Mouse (Mus musculus) MEL (cell line): ENCODE measurements around the gene Cntd1. TPM values are rescaled to one million over a fixed set of nuclear protein-coding genes. Genes with fewer than 3 reads are reported as not detected.

ENCODE experiments used
- DNase-seq: peaks from one replicate; pipeline ENCODE4 v3.0.0; 2011; ENCODE audit warnings: low read depth, low spot score
- H3K27ac ChIP-seq: 2 replicates; pipeline ENCODE4 v1.5.1; 2012; ENCODE audit warnings: low read depth, mild to moderate bottlenecking, control low read depth, low read length, moderate library complexity; ENCODE audit not compliant: control insufficient read depth
- H3K27me3 ChIP-seq, 2 experiments: fragments of 150-350 bp in 1 of 2; sonication (generic) in 1 of 2; 2 replicates each; pipeline ENCODE4 v1.6.1; 2012; ENCODE audit warnings: low read length in 2 of 2, mild to moderate bottlenecking in 2 of 2, improper control_type of control experiment in 1 of 2, moderate library complexity in 1 of 2; ENCODE audit not compliant: insufficient read depth in 2 of 2, control insufficient read depth in 1 of 2
- H3K36me3 ChIP-seq, 2 experiments: 2 replicates each; pipeline ENCODE4 v1.6.1; 2012 to 2014; ENCODE audit warnings: low read length in 2 of 2, improper control_type of control experiment in 1 of 2, inconsistent platforms in 1 of 2, mild to moderate bottlenecking in 1 of 2; ENCODE audit not compliant: insufficient read depth in 2 of 2, control insufficient read depth in 1 of 2
- H3K4me1 ChIP-seq, 2 experiments: fragments of 150-350 bp in 1 of 2; sonication (generic) in 1 of 2; 2 replicates each; pipeline ENCODE4 v1.6.1; 2012; ENCODE audit warnings: low read length in 2 of 2, improper control_type of control experiment in 1 of 2, mild to moderate bottlenecking in 1 of 2; ENCODE audit not compliant: insufficient read depth in 2 of 2, control insufficient read depth in 1 of 2
- H3K4me3 ChIP-seq, 2 experiments: fragments of 150-350 bp in 1 of 2; sonication (generic) in 1 of 2; 2 replicates each; pipeline ENCODE4 v1.5.1; 2012; ENCODE audit warnings: low read depth in 2 of 2, low read length in 2 of 2, mild to moderate bottlenecking in 2 of 2, moderate library complexity in 2 of 2, control low read depth in 1 of 2, improper control_type of control experiment in 1 of 2; ENCODE audit not compliant: control insufficient read depth in 1 of 2, insufficient read depth in 1 of 2
- H3K79me2 ChIP-seq: 2 replicates; pipeline ENCODE4 v1.6.1; 2012; ENCODE audit warnings: mild to moderate bottlenecking, low read length, moderate library complexity; ENCODE audit not compliant: control insufficient read depth, poor library complexity, insufficient read depth
- H3K9ac ChIP-seq: 2 replicates; pipeline ENCODE4 v1.6.1; 2012; ENCODE audit warnings: low read depth, mild to moderate bottlenecking, control low read depth, low read length, moderate library complexity; ENCODE audit not compliant: control insufficient read depth, poor library complexity, severe bottlenecking
- H3K9me3 ChIP-seq: fragments of 150-350 bp; sonication (generic); replicated peaks from 2 replicates; pipeline ENCODE4 v1.6.1; 2012; ENCODE audit warnings: mild to moderate bottlenecking, low read length, improper control_type of control experiment, moderate library complexity; ENCODE audit not compliant: insufficient read depth
- CHD2 ChIP-seq: IDR thresholded peaks from 2 replicates; pipeline ENCODE4 v1.6.1; 2011; ENCODE audit warnings: low read length, improper control_type of control experiment
- E2F4 ChIP-seq: IDR thresholded peaks from 2 replicates; pipeline ENCODE4 v1.6.1; 2011; ENCODE audit warnings: low read depth, low read length, improper control_type of control experiment, borderline replicate concordance
- ELF1 ChIP-seq: IDR thresholded peaks from 2 replicates; pipeline ENCODE4 v1.6.1; 2014; ENCODE audit warnings: low read depth, mild to moderate bottlenecking, inconsistent platforms, low read length, improper control_type of control experiment, moderate library complexity
- EP300 ChIP-seq, 2 experiments: IDR thresholded peaks; 2 replicates each; pipeline ENCODE4 v1.6.1; 2011; ENCODE audit warnings: improper control_type of control experiment in 2 of 2, low read length in 2 of 2, low read depth in 1 of 2, mild to moderate bottlenecking in 1 of 2
- ETS1 ChIP-seq: IDR thresholded peaks from 2 replicates; pipeline ENCODE4 v1.6.1; 2012; ENCODE audit warnings: low read depth, mild to moderate bottlenecking, inconsistent platforms, low read length, improper control_type of control experiment, moderate library complexity
- HCFC1 ChIP-seq: IDR thresholded peaks from 2 replicates; pipeline ENCODE4 v1.6.1; 2012; ENCODE audit warnings: low read depth, mild to moderate bottlenecking, inconsistent platforms, low read length, improper control_type of control experiment, moderate library complexity
- JUND ChIP-seq: IDR thresholded peaks from 2 replicates; pipeline ENCODE4 v1.6.1; 2011; ENCODE audit warnings: low read depth, mild to moderate bottlenecking, improper control_type of control experiment, low read length
- KAT2A ChIP-seq: conservative IDR thresholded peaks from 2 replicates; pipeline ENCODE4 v1.6.1; 2012; ENCODE audit warnings: low read depth, low read length, improper control_type of control experiment, inconsistent platforms
- MAFK ChIP-seq: IDR thresholded peaks from 2 replicates; pipeline ENCODE4 v1.6.1; 2011; ENCODE audit warnings: low read depth, mild to moderate bottlenecking, low read length, improper control_type of control experiment, borderline replicate concordance
- MAX ChIP-seq: IDR thresholded peaks from 2 replicates; pipeline ENCODE4 v1.6.1; 2011; ENCODE audit warnings: low read length, improper control_type of control experiment
- MAZ ChIP-seq: IDR thresholded peaks from 2 replicates; pipeline ENCODE4 v1.6.1; 2012; ENCODE audit warnings: low read depth, mild to moderate bottlenecking, inconsistent platforms, low read length, improper control_type of control experiment
- MEF2A ChIP-seq: IDR thresholded peaks from 2 replicates; pipeline ENCODE4 v1.6.1; 2014; ENCODE audit warnings: low read depth, mild to moderate bottlenecking, inconsistent platforms, low read length, improper control_type of control experiment; ENCODE audit not compliant: poor library complexity, insufficient replicate concordance, severe bottlenecking; ENCODE audit errors: extremely low read depth
- MXI1 ChIP-seq: IDR thresholded peaks from 2 replicates; pipeline ENCODE4 v1.6.1; 2011; ENCODE audit warnings: mild to moderate bottlenecking, low read depth, low read length, improper control_type of control experiment
- MYB ChIP-seq: IDR thresholded peaks from 2 replicates; pipeline ENCODE4 v1.6.1; 2011; ENCODE audit warnings: mild to moderate bottlenecking, low read depth, low read length, improper control_type of control experiment
- MYC ChIP-seq: IDR thresholded peaks from 2 replicates; pipeline ENCODE4 v1.6.1; 2011; ENCODE audit warnings: low read depth, mild to moderate bottlenecking, low read length, improper control_type of control experiment, moderate library complexity
- NELFE ChIP-seq: IDR thresholded peaks from 2 replicates; pipeline ENCODE4 v1.6.1; 2011; ENCODE audit warnings: low read depth, low read length, improper control_type of control experiment
- NRF1 ChIP-seq: IDR thresholded peaks from 2 replicates; pipeline ENCODE4 v1.6.1; 2014; ENCODE audit warnings: low read depth, mild to moderate bottlenecking, inconsistent platforms, low read length, improper control_type of control experiment, moderate library complexity; ENCODE audit not compliant: poor library complexity, insufficient read depth, severe bottlenecking
- POLR2A ChIP-seq, 2 experiments: IDR thresholded peaks; 2 replicates each; pipeline ENCODE4 v1.6.1; 2011 to 2012; ENCODE audit warnings: low read length in 2 of 2, mild to moderate bottlenecking in 2 of 2, control low read depth in 1 of 2, improper control_type of control experiment in 1 of 2, low read depth in 1 of 2, moderate library complexity in 1 of 2; ENCODE audit not compliant: control insufficient read depth in 1 of 2, insufficient read depth in 1 of 2, poor library complexity in 1 of 2
- POLR2AphosphoS2 ChIP-seq: IDR thresholded peaks from 2 replicates; pipeline ENCODE4 v1.6.1; 2011; ENCODE audit warnings: low read length, improper control_type of control experiment
- POLR2AphosphoS5 ChIP-seq: IDR thresholded peaks from 2 replicates; pipeline ENCODE4 v1.6.1; 2012; ENCODE audit warnings: low read depth, borderline replicate concordance, mild to moderate bottlenecking, inconsistent platforms, low read length, moderate library complexity, mixed read lengths
- RAD21 ChIP-seq: IDR thresholded peaks from 2 replicates; pipeline ENCODE4 v1.6.1; 2011; ENCODE audit warnings: mild to moderate bottlenecking, low read depth, low read length, improper control_type of control experiment
- SIN3A ChIP-seq: IDR thresholded peaks from 2 replicates; pipeline ENCODE4 v1.6.1; 2012; ENCODE audit warnings: low read length, improper control_type of control experiment, inconsistent platforms
- SMC3 ChIP-seq: IDR thresholded peaks from 2 replicates; pipeline ENCODE4 v1.6.1; 2011; ENCODE audit warnings: low read depth, low read length, improper control_type of control experiment
- TAL1 ChIP-seq: IDR thresholded peaks from 2 replicates; pipeline ENCODE4 v1.6.1; 2012; ENCODE audit warnings: mild to moderate bottlenecking, inconsistent platforms, low read length, moderate library complexity, mixed read lengths
- TBP ChIP-seq: IDR thresholded peaks from 2 replicates; pipeline ENCODE4 v1.8.0; 2011; ENCODE audit warnings: low read depth, low read length, improper control_type of control experiment
- TCF12 ChIP-seq: IDR thresholded peaks from 2 replicates; pipeline ENCODE4 v1.6.1; 2014; ENCODE audit warnings: low read depth, mild to moderate bottlenecking, inconsistent platforms, low read length, improper control_type of control experiment, moderate library complexity
- UBTF ChIP-seq: IDR thresholded peaks from 2 replicates; pipeline ENCODE4 v1.6.1; 2012; ENCODE audit warnings: low read depth, mild to moderate bottlenecking, inconsistent platforms, low read length, improper control_type of control experiment, moderate library complexity, borderline replicate concordance; ENCODE audit not compliant: insufficient read depth
- USF1 ChIP-seq: IDR thresholded peaks from 2 replicates; pipeline ENCODE4 v1.6.1; 2014; ENCODE audit warnings: low read depth, mild to moderate bottlenecking, inconsistent platforms, low read length, improper control_type of control experiment, moderate library complexity
- ZC3H11A ChIP-seq: IDR thresholded peaks from 2 replicates; pipeline ENCODE4 v1.6.1; 2012; ENCODE audit warnings: low read depth, mild to moderate bottlenecking, inconsistent platforms, low read length, improper control_type of control experiment
- ZMIZ1 ChIP-seq: IDR thresholded peaks from 2 replicates; pipeline ENCODE4 v1.6.1; 2012; ENCODE audit warnings: low read depth, mild to moderate bottlenecking, inconsistent platforms, low read length, improper control_type of control experiment, moderate library complexity
- polyA plus RNA-seq, 2 experiments: library from polyadenylated mRNA; stranded (reverse) in 1 of 2; unstranded in 1 of 2; fragments of >175 nt in 1 of 2; fragments of >200 nt in 1 of 2; gene quantifications; 2 replicates each; pipeline versions ENCODE4 v1.2.1 to v1.2.4; 2012; ENCODE audit warnings: low replicate concordance in 2 of 2, low read depth in 1 of 2; ENCODE audit not compliant: insufficient read length in 2 of 2, insufficient read depth in 1 of 2, missing spikeins in 1 of 2
- total RNA-seq: library from RNA; depleted of rRNA; stranded (reverse); fragments of 300-350 nt; gene quantifications from 2 replicates; pipeline ENCODE4 v1.2.3, GENCODE M21; 2012

Gene Cntd1
- total and polyA plus RNA-seq, 3 experiments: 0.84 to 2.4 TPM; not detected in 1

- TF ChIP-seq MXI1 (peak; percentile 99), UBTF (peak; percentile 68; the same call in 1 of the 2 replicates), NRF1 (peak; percentile 74), MEF2A (peak; percentile 38; the same call in 1 of the 2 replicates), ETS1 (peak; percentile 86), TBP (peak; percentile 60), HCFC1 (peak; percentile 87), ZMIZ1 (no peak; the same call in none of the 2 replicates), POLR2AphosphoS5 (0 out of 2 replicates have a peak, but pooled peaks have one; percentile 59), MAX (peak; percentile 99), SIN3A (peak; percentile 96), ELF1 (peak; percentile 74), TCF12 (peak; percentile 97), MAZ (peak; percentile 78), POLR2A (IDR thresholded peaks at IDR 0.05; ENCODE audit: control insufficient read depth in 1 of 2, insufficient read depth in 1 of 2, low read depth in 1 of 2, low read length in 2 of 2, poor library complexity in 1 of 2) (peak; percentile 89 to 90), JUND (no peak; the same call in 1 of the 2 replicates), EP300 (IDR thresholded peaks at IDR 0.05; ENCODE audit: low read depth in 1 of 2, low read length in 2 of 2) (peak; percentile 97)
- TF ChIP-seq, all 39 proteins: peak for 30
These were observed 37.1 kb downstream of the Cntd1 start, which contains the start of gene Psme3 (continued) for GRCm38 (mm10) chr11:101315665-101316500.

DNA sequence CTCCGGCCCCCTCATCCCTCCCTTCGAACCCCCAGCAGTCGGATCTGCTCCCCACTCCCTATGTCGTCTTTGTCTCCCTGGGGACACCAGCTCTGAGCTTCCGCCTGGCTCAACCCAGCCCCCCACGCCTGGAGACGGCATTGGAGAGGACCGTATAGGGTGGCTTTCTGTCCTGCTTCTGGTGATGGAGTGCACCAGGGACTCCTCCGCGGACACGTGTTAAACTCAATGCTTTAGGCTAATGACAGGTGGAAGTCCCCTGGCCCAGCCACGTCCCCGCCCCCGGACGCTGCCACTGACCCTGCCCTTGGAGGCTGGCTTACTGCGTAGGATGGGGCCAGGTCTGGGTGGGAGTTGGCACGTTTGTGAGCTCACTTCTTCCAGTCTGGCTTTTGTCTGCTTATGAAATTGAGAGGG is 37.7 kb downstream of the Cntd1 start:
- Histone ChIP-seq H3K9me3 (no peaks in the 10 kb centered on the region), H3K4me1 (peaks cover 18 to 24% of the 10 kb centered on the region in 2 experiments), H3K9ac (peak overlapping the region; percentile 97), H3K36me3 (peaks cover 32 to 44% of the 10 kb centered on the region in 2 experiments), H3K79me2 (peaks cover 33% of the 10 kb centered on the region), H3K27ac (peak overlapping the region; percentile 100), H3K4me3 (peak overlapping the region; percentile 94 to 96), H3K27me3 (no peaks in the 10 kb centered on the region)
- DNase-seq: peak; percentile 74
- no peak for TF ChIP-seq KAT2A
- no peak for TF ChIP-seq ETS1
- no peak for TF ChIP-seq MYC
- peak; percentile 23; the same call in 1 of the 2 replicates for TF ChIP-seq MAFK
- no peak for TF ChIP-seq POLR2AphosphoS5
- TF ChIP-seq E2F4: no peak
- no peak for TF ChIP-seq ZC3H11A
- TF ChIP-seq RAD21: no peak
- no peak for TF ChIP-seq TAL1
- no peak for TF ChIP-seq CHD2
- TF ChIP-seq POLR2AphosphoS2: no peak; the same call in 1 of the 2 replicates
- TF ChIP-seq TBP: no peak
- TF ChIP-seq HCFC1: no peak
- no peak for TF ChIP-seq POLR2A (IDR thresholded peaks at IDR 0.05; ENCODE audit: control insufficient read depth in 1 of 2, insufficient read depth in 1 of 2, low read depth in 1 of 2, low read length in 2 of 2, poor library complexity in 1 of 2)
- TF ChIP-seq MXI1: peak; percentile 50; the same call in 1 of the 2 replicates
- TF ChIP-seq MYB: no peak
- TF ChIP-seq TCF12: 0 out of 2 replicates have a peak, but pooled peaks have one; percentile 10
- no peak for TF ChIP-seq NELFE
- TF ChIP-seq MAX: peak; percentile 78
- no peak for TF ChIP-seq ZMIZ1
- TF ChIP-seq SMC3: no peak
- TF ChIP-seq ELF1: no peak
- no peak for TF ChIP-seq JUND
- no peak for TF ChIP-seq USF1
- no peak for TF ChIP-seq MEF2A
- TF ChIP-seq UBTF: no peak
